Comparison of ENCODE assay signal across 8 mouse cellular contexts in the genomic region with DNA sequence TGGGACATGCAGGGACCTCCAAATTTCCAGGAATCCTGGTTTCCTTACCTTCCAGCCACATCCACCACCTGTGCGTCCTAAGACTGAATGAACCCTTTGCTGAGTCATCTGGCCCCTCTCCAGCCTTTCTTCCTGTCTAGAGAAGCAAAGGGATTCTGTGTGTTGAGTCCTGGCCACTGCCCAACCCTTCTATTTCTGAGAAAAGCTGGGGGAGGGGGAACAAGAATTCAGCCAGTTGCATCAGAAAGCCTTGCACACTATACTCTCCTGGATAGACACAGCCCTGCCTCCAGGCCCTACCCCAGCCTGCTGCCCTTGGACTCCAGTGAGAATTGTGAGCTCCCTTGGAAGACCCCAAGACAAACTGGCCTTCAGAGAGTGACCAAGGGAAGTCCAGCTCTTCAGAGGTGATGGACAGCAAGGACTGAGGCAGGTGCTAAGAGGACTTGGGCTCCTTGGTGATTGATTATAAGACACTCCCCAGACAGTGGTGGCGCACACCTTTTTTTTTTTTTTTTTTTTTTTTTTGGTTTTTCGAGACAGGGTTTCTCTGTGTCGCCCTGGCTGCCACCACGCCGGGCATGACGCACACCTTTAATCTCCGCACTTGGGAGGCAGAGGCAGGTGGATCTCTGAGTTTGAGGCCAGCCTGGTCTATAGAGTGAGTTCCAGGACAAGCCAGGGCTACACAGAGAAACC. TPM values are rescaled to one million over a fixed set of nuclear protein-coding genes. Genes with fewer than 3 reads are reported as not detected.
A peak's percentile ranks its signal among the peaks of the same experiment; 100 is the strongest.
DNase-seq lines count a peak whose midpoint lies in the region; ATAC-seq and TF ChIP-seq lines count a peak whose summit lies in the region.

No protein-coding gene starts in this region.

- no peak overlapping the region for H3K4me3 ChIP-seq in intestine, embryonic 15.5 days (replicated peaks)
- no peak overlapping the region for H3K4me3 ChIP-seq in lung, adult 2 months (replicated peaks; ENCODE audit: extremely low read depth, low read depth, low read length)

- 79% methylated on average over 8 of the region's 8 CpGs for WGBS in intestine, embryonic 15.5 days
- WGBS in lung, adult 2 months = 77% methylated on average over 8 of the region's 8 CpGs

- no peak for TF ChIP-seq POLR2A in lung, adult 2 months (IDR thresholded peaks at IDR 0.05; ENCODE audit: borderline replicate concordance, extremely low read depth, low read depth, low read length)

- no peak overlapping the region for H3K9ac ChIP-seq in intestine, embryonic 15.5 days

- no peak overlapping the region for H3K27ac ChIP-seq in intestine, embryonic 15.5 days

- DNase-seq in layer of hippocampus, adult 9-11 months = peak; percentile 44
- no peak for DNase-seq in layer of hippocampus, adult 18-20 months (ENCODE audit: low spot score in 2 of 2)
- peak; percentile 66 for DNase-seq in adrenal gland, postnatal 25 days
- peak; percentile 39 for DNase-seq in lung, adult 2 months
- DNase-seq in layer of hippocampus, postnatal 36 days = no peak
- no peak for DNase-seq in gastrocnemius, adult 18-20 months (ENCODE audit: low spot score)

- peaks cover 4% of the 10 kb centered on the region; the same call in 1 of the 2 replicates for H3K4me1 ChIP-seq in intestine, embryonic 15.5 days (replicated peaks)
- H3K4me1 ChIP-seq in lung, adult 2 months (ENCODE audit: control insufficient read depth, insufficient read depth, low read length) = no peaks in the 10 kb centered on the region

- no peak overlapping the region for H3K4me2 ChIP-seq in intestine, embryonic 15.5 days (replicated peaks)

- ATAC-seq in intestine, embryonic 15.5 days = peak; percentile 72
- ATAC-seq in CD4-positive, CD25-positive, alpha-beta regulatory T cell, adult 4 months = no peak

- H3K36me3 ChIP-seq in intestine, embryonic 15.5 days = no peaks in the 10 kb centered on the region

- H3K9me3 ChIP-seq in intestine, embryonic 15.5 days = no peaks in the 10 kb centered on the region

- no peak for TF ChIP-seq CTCF in lung, adult 2 months (IDR thresholded peaks at IDR 0.05; ENCODE audit: insufficient read depth, low read length)

- H3K27me3 ChIP-seq in intestine, embryonic 15.5 days (replicated peaks) = no peaks in the 10 kb centered on the region

RNA-seq across cellular contexts. Expression of a gene that starts 6.2 kb away (rescaled TPM):
- under 1 TPM in 1 of 2 experiments, not detected in 1; 0.69 TPM for total RNA-seq in layer of hippocampus, adult 18-20 months (2021)
- total RNA-seq in adrenal gland, postnatal 25 days (2021) = 10.6 and 19.7 TPM in 2 replicates
- polyA plus RNA-seq in intestine, embryonic 15.5 days (2015; fragmentation: Nextera tagmentation; extraction: Ambion mirVana) = 4.3 and 4.9 TPM in 2 replicates
- polyA plus RNA-seq in lung, adult 2 months (2012; rRNA removed) = 6.1 and 6.9 TPM in 2 replicates
- polyA plus RNA-seq in CD4-positive, CD25-positive, alpha-beta regulatory T cell, adult 4 months (2017; shearing (Covaris generic)) = 1 to 10 TPM; 2.4 to 5.1 TPM
- under 1 TPM; 0.37 to 0.73 TPM for total RNA-seq in layer of hippocampus, postnatal 36 days (2021)
- total RNA-seq in gastrocnemius, adult 18-20 months (2021) = 1 to 10 TPM in 1 of 2 experiments, under 1 TPM in 1; 0.55 to 1.5 TPM

RNA-seq across cellular contexts. Expression of a gene that starts 17.5 kb away (rescaled TPM):
- 100 to 1,000 TPM; 100 to 110 TPM for total RNA-seq in layer of hippocampus, adult 18-20 months (2021)
- 113 and 126 TPM in 2 replicates for total RNA-seq in adrenal gland, postnatal 25 days (2021)
- polyA plus RNA-seq in intestine, embryonic 15.5 days (2015; fragmentation: Nextera tagmentation; extraction: Ambion mirVana) = 75.2 and 82.2 TPM in 2 replicates
- 268 and 356 TPM in 2 replicates for polyA plus RNA-seq in lung, adult 2 months (2012; rRNA removed)
- polyA plus RNA-seq in CD4-positive, CD25-positive, alpha-beta regulatory T cell, adult 4 months (2017; shearing (Covaris generic)) = 10 to 100 TPM; 53.4 to 74.3 TPM
- total RNA-seq in layer of hippocampus, postnatal 36 days (2021) = 100 to 1,000 TPM; 103 to 109 TPM
- 10 to 100 TPM; 24.6 to 26.6 TPM for total RNA-seq in gastrocnemius, adult 18-20 months (2021)

RNA-seq across cellular contexts. Expression of a gene that starts 26.4 kb away (rescaled TPM):
- total RNA-seq in layer of hippocampus, adult 18-20 months (2021) = 100 to 1,000 TPM in 1 of 2 experiments, 10 to 100 TPM in 1; 95.7 to 106 TPM
- 2.1 and 3.2 TPM in 2 replicates for total RNA-seq in adrenal gland, postnatal 25 days (2021)
- polyA plus RNA-seq in intestine, embryonic 15.5 days (2015; fragmentation: Nextera tagmentation; extraction: Ambion mirVana) = 1.8 and 2.1 TPM in 2 replicates
- 0.17 TPM in 1 of 2 replicates, not detected in the other for polyA plus RNA-seq in lung, adult 2 months (2012; rRNA removed)
- polyA plus RNA-seq in CD4-positive, CD25-positive, alpha-beta regulatory T cell, adult 4 months (2017; shearing (Covaris generic)) = not detected
- total RNA-seq in layer of hippocampus, postnatal 36 days (2021) = 10 to 100 TPM; 67.2 to 85.4 TPM
- not detected for total RNA-seq in gastrocnemius, adult 18-20 months (2021)

RNA-seq across cellular contexts. Expression of a gene that starts 47.9 kb away (rescaled TPM):
- 10 to 100 TPM; 15.0 to 15.6 TPM for total RNA-seq in layer of hippocampus, adult 18-20 months (2021)
- 17.0 and 22.8 TPM in 2 replicates for total RNA-seq in adrenal gland, postnatal 25 days (2021)
- 5.4 and 5.9 TPM in 2 replicates for polyA plus RNA-seq in intestine, embryonic 15.5 days (2015; fragmentation: Nextera tagmentation; extraction: Ambion mirVana)
- 5.6 and 5.8 TPM in 2 replicates for polyA plus RNA-seq in lung, adult 2 months (2012; rRNA removed)
- under 1 TPM; 0.32 to 0.73 TPM for polyA plus RNA-seq in CD4-positive, CD25-positive, alpha-beta regulatory T cell, adult 4 months (2017; shearing (Covaris generic))
- total RNA-seq in layer of hippocampus, postnatal 36 days (2021) = 10 to 100 TPM; 15.5 to 15.7 TPM
- under 1 TPM; 0.34 to 0.57 TPM for total RNA-seq in gastrocnemius, adult 18-20 months (2021)

RNA-seq across cellular contexts. Expression of a gene that starts 56.4 kb away (rescaled TPM):
- 10 to 100 TPM; 50.8 to 54.8 TPM for total RNA-seq in layer of hippocampus, adult 18-20 months (2021)
- 117 and 119 TPM in 2 replicates for total RNA-seq in adrenal gland, postnatal 25 days (2021)
- 34.8 and 37.4 TPM in 2 replicates for polyA plus RNA-seq in intestine, embryonic 15.5 days (2015; fragmentation: Nextera tagmentation; extraction: Ambion mirVana)
- polyA plus RNA-seq in lung, adult 2 months (2012; rRNA removed) = 54.3 and 73.4 TPM in 2 replicates
- 10 to 100 TPM; 19.5 to 21.3 TPM for polyA plus RNA-seq in CD4-positive, CD25-positive, alpha-beta regulatory T cell, adult 4 months (2017; shearing (Covaris generic))
- total RNA-seq in layer of hippocampus, postnatal 36 days (2021) = 10 to 100 TPM; 51.6 to 51.7 TPM
- total RNA-seq in gastrocnemius, adult 18-20 months (2021) = 10 to 100 TPM; 18.6 to 25.1 TPM

Comparison
In these comparisons a context has a peak if more than half of its experiments do, and no peak if none do; other contexts are left out.
1. DNase-seq: peak in layer of hippocampus, adult 9-11 months (single experiment), adrenal gland, postnatal 25 days (single experiment) and lung, adult 2 months (single experiment); none in layer of hippocampus, adult 18-20 months (0 of 2), layer of hippocampus, postnatal 36 days (0 of 2) and gastrocnemius, adult 18-20 months (single experiment).
2. RNA of a gene that starts 26.4 kb away (total RNA-seq): 95.7 to 106 TPM in layer of hippocampus, adult 18-20 months and 67.2 to 85.4 TPM in layer of hippocampus, postnatal 36 days; 2.1 to 3.2 TPM in adrenal gland, postnatal 25 days and not detected in gastrocnemius, adult 18-20 months; every median in the first group is over 10 times any median in the second.